Mouse (Mus musculus) splenic B cell, adult 2 months (primary cell): Measurements from ENCODE around the gene Alg14.

Source experiments
- DNase-seq: peaks from one replicate; pipeline ENCODE4 v3.0.0-alpha.2; 2011; ENCODE audit warnings: low read depth, low spot score
- H3K27me3 ChIP-seq: 2 replicates; pipeline ENCODE4 v1.6.1; 2012; ENCODE audit warnings: mild to moderate bottlenecking, low read length, moderate library complexity, mixed read lengths; ENCODE audit not compliant: control insufficient read depth, poor library complexity, insufficient read depth, severe bottlenecking
- H3K36me3 ChIP-seq: 2 replicates; pipeline ENCODE4 v1.6.1; 2012; ENCODE audit warnings: mild to moderate bottlenecking, low read length, moderate library complexity, mixed read lengths; ENCODE audit not compliant: control insufficient read depth, poor library complexity, insufficient read depth, severe bottlenecking

The Alg14 gene

DNA sequence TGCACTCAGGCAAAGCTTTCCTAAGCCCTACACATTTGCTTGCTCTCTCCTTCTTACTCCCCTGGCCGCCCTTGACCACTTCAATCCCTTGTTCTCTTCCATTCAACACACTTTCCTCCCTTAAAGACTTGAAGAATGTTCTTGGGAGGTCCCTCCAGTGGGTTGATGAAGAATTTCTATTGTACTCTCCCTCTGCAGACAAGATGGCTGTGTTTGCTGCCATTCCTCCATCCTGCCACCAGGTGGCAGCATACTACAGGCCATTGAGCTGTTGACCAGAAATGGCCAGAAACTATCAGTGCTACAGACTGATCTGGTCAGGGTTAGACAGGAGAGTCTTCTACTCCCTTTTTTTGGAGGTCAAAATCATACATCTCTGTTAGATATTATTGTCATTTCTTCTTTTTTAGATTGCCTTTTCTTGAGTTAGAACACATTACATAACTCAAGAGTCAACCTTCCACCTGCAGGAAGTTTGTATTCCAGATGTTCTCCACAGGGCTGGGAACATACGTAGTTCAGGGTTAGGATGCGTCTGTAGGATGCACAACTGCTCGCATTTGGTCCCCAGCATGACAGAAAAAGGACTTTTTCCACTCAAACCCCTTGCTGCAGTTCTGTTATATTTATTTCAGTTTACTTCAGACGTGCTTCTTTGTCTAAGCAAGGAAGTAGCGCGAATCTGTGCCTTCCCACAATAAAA, 16.1 kb downstream of the Alg14 start:
- DNase-seq: peak; percentile 88
- Histone ChIP-seq H3K27me3 (no peaks in the 10 kb centered on the region), H3K36me3 (no peaks in the 10 kb centered on the region)

DNA sequence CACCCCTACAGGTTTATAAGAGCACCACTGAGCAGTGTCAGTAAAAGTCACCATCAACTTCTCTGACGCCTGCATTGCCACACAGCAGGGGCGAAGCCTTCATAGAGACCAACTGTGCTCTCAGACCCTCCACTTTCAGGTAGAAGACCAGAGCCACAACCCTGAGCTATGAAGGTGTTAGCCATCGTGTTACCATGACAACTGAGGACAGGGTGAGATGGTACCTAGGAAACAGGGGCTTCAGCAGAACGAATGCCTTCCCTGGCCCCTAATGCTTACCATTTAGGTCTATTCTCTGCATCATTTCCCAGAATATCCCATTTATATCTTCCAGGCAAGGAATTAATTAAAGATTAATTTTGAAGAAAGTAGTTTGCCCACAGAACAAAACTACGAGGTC, 17.4 kb downstream of the Alg14 start:
- Histone ChIP-seq H3K36me3 (no peaks in the 10 kb centered on the region), H3K27me3 (no peaks in the 10 kb centered on the region)
- DNase-seq: no peak

DNA sequence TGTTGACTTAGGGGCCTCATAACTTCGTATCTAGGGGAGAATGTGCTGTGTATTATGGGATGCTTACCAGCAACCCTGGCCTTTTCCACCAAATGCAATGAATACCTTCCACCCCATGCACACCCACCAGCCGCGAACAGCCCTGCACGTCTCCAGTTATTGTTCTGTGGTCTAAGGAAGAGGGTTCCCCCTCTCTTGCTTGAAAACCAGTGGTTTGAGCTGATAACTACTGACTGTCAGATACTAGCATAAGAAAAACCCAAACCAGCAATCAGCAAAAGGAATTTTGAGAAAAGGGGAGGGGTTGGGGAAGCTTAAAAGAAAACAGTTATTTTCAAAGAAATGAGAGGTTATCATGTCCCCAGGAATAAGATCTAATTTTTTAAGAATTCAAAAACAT, 17.9 kb downstream of the Alg14 start:
- Histone ChIP-seq H3K27me3 (no peaks in the 10 kb centered on the region), H3K36me3 (no peaks in the 10 kb centered on the region)
- no peak for DNase-seq

DNA sequence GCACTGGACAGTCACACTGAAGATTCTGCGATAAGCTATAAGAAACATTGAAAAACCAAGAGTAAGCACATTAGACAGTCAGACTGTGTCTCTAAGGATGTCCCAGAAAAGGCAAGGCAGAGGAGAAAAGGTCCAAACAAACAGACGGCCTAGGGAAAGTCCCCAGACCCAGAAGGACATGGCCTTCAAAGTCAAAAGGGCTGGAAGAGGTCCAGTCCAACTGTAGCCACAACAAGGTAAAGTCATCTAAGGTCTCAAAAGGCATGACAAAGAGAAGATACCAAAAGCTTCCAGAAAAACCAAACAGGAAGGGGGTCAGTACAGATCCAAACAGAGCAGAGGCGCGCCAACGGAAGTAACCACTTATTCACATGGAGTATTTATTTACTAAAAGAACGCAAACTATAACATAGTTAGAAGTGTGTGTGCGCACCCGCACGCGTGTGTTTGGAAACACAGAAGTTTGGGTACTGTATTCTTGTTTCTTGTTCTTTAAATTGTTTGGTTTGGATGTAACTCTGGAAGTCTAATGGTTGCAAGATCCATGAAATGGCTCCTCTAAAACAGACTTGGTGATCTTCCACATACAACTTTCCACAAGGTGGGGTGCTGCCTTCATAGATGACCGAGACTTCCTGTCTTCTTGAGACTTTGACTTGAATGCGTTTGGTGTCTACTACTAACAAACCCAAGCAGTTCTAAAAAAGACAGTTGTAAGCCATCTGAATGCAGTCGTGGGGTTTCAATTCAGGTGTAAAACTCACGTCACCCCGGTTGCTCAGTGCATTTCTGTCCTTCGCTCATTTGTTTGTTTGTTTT, 18.5 kb downstream of the Alg14 start:
- DNase-seq: peak; percentile 60

DNA sequence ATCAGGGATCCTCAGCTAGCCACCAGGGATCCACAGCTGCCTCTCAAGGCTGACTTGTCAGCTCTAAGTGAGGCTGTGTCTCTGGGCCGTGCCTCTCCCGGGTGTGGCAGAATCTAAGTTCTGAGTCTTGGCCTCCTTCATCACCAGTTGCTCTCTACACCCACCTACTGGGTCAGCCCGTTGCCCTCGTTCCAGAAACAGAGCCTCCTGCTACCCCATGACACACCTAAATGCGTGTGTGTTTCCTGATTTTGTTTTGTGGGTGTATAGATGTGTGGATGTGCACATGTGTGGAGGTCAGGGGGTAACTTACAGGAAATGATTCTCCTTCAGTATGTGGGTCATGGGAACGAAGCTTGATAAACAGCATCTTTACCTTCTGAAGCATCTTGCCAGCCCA, 20.9 kb downstream of the Alg14 start:
- no peak for DNase-seq
- Histone ChIP-seq H3K27me3 (no peaks in the 10 kb centered on the region), H3K36me3 (no peaks in the 10 kb centered on the region)

More for the DNA sequence above, 18.5 kb downstream of the Alg14 start:
- Histone ChIP-seq H3K27me3 (no peaks in the 10 kb centered on the region), H3K36me3 (no peaks in the 10 kb centered on the region)

DNA sequence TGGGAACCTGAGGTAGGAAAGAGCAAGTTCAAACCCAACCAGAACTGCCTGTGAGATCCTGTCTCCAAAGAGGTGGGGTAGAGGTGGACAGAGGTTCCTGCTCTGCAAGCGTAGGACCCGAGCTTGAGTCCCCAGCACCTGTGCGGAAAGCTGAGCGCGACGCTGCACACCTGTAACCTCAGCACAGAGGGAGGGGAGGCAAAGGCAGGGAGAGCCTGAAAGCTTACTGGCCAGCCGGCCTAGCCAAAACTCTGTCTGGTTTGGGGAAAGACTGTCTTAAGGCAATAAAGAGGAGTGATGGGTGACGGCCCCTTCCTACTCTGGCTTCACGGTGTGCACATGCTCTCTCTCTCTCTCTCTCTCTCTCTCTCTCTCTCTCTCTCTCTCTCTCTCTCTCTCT, 21.4 kb downstream of the Alg14 start:
- DNase-seq: no peak
- H3K36me3 ChIP-seq: no peaks in the 10 kb centered on the region
- H3K27me3 ChIP-seq: no peaks in the 10 kb centered on the region

DNA sequence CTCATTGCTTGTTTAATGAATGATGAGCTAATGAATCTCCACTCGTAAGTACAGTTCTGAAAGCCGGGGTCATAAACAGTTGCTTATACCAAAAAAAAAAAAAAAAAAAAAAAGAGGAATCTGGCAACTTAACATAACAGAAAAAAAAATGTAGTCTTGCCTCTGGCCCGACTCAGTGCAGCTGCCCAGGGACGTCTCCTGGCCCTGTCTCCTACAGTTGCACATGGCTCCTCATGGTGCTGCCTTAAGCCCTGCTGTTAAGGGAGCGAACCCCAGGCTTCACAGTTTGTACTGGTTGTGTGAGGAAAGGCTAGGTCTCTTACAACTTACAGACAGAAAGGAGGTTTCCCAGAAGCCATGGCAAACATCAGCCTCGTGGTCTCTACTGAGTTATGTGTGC, 22.6 kb downstream of the Alg14 start:
- Histone ChIP-seq H3K36me3 (no peaks in the 10 kb centered on the region), H3K27me3 (no peaks in the 10 kb centered on the region)
- no peak for DNase-seq

DNA sequence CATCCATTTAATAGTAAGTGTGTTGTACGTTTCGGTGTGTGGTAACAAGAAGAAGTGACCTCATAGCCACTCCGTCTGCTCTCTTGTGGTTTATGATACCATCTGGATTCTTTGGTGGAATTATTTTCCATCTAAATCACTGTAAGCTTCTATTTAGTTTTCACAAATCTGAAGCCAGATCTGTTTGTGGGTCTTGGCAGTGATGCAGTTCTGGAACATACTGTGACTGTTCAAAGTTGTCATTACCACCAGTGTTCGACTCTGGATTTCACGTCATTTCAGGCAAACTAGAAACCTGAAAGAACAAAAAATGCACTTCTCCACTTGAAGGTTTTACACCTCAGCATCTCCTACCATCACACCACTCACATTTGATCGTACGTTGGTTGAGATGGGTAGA, 23.9 kb downstream of the Alg14 start:
- Histone ChIP-seq H3K36me3 (no peaks in the 10 kb centered on the region), H3K27me3 (no peaks in the 10 kb centered on the region)
- no peak for DNase-seq

DNA sequence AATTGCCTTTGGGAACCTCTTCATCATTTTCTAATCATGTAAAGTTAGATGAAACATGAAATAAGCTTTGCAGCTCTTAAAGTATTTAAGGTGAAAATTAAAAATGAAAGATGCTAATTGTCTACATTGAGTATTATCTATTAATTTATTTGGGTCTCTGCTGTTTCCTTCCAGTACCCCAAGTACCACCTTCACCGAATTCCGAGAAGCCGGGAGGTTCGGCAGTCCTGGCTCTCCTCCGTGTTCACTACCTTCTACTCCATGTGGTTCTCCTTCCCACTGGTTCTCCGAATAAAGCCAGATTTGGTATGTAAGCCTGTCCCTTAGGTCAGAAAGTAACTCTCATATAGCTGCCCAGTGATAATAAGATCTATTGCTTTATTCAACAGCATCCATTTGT, 28.3 kb downstream of the Alg14 start:
- no peaks in the 10 kb centered on the region for H3K27me3 ChIP-seq
- DNase-seq: no peak
- peaks cover 7% of the 10 kb centered on the region for H3K36me3 ChIP-seq

DNA sequence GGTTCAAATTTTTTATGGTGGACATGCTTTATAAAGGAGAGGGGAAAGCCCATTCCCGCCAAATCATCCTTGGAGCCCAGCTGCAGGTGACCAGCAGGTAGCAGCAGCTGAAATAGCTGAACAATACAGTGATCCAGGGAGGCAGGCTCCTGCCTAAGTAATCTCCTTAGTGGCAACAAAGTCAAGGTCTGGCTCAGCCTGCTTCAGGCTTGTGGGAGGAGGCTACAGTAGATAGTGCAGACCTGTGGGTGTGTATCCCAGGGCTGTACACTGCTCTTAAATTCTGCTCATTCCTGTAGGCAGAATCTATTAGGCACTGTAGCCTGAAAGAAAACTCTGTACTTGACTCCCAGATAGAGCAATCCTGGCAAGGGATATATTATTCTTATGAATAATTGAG, 29.3 kb downstream of the Alg14 start:
- H3K36me3 ChIP-seq: peaks cover 9% of the 10 kb centered on the region
- no peak for DNase-seq
- no peaks in the 10 kb centered on the region for H3K27me3 ChIP-seq

DNA sequence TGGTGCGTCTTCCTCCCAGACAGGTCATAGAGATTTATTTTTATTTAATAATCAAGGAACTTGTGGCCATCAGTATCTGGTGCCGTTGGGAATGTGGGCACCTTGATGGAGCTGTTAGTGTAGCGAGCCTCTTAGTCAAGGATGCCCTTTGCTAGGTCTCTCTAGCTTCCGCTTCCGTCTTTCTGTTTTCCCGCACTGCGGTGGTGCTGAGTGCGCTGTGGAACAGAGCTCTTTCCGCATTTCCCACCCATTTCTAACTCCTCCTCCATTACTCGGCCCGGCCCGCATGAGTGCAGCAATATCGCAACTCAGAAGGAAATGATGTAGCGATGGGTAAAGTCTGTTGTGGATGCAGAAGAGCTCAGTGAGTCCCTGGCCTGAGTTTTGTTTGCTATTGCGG, 31.8 kb downstream of the Alg14 start:
- no peaks in the 10 kb centered on the region for H3K27me3 ChIP-seq

DNA sequence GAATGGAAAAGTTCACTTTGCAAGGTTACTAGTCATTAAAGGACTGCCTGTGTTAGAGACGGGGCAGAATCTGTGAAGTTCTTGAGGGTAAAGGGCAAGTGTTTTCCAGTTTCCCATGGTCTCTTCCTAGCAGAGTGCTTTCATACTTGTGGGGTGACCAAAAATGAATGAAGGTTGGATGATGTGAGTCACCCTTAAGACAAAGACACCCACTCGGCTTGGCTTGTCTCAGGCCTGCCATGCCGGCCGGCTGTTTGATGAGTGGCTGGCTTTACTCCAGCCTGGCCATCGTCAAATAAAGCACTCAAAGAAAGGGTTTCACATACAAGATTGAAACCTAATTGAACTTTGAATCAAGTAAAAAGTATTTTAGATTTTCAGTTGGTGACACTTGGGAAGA, 35.8 kb downstream of the Alg14 start:
- Histone ChIP-seq H3K36me3 (peaks cover 8% of the 10 kb centered on the region; the same call in 1 of the 2 replicates), H3K27me3 (no peaks in the 10 kb centered on the region)
- no peak for DNase-seq

More for the DNA sequence above, 31.8 kb downstream of the Alg14 start:
- H3K36me3 ChIP-seq: peaks cover 9% of the 10 kb centered on the region
- no peak for DNase-seq

DNA sequence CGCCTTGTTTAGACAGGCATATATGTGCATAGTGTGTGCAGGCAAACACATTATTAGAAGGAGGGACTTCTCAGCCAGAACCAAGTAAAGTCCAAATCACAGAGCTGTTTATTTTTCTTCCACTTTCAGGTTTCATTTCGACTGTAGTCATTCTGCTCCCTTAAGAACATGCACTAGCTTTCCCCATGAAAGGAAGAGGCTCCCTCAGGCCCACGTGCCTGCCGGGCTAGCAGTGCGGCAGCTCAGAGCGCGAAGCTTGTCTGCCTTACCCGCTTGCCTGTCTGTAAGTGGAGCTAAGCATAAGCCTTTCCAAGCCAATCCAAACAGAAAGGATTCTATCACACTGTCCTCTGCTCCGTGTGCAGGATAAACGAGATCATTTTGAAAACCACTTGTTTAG, 38.1 kb downstream of the Alg14 start:
- DNase-seq: peak; percentile 52
- Histone ChIP-seq H3K27me3 (no peaks in the 10 kb centered on the region), H3K36me3 (0 out of 2 replicates have a peak, but pooled peaks cover 2% of the 10 kb centered on the region)

DNA sequence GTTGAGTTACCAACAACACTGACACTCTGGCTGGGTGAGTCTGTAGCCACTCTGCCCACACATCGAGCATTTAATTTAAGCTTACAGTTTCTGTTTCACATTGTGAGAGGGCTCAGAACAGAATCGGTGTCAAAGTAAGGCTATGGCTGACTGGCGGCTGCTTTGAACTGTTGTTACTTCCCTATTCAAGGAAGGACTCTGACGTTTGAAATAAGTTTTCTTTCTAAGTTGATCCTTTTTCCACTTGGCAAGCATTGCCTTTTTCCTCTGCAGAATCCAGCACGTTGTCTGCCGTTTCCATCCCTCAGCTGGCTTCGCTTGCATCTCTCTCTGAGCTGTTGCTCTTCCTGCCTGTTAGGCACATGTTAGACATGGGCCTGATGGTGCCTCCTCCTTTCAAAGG, 38.7 kb downstream of the Alg14 start:
- Histone ChIP-seq H3K36me3 (no peaks in the 10 kb centered on the region), H3K27me3 (no peaks in the 10 kb centered on the region)
- DNase-seq: peak; percentile 84

DNA sequence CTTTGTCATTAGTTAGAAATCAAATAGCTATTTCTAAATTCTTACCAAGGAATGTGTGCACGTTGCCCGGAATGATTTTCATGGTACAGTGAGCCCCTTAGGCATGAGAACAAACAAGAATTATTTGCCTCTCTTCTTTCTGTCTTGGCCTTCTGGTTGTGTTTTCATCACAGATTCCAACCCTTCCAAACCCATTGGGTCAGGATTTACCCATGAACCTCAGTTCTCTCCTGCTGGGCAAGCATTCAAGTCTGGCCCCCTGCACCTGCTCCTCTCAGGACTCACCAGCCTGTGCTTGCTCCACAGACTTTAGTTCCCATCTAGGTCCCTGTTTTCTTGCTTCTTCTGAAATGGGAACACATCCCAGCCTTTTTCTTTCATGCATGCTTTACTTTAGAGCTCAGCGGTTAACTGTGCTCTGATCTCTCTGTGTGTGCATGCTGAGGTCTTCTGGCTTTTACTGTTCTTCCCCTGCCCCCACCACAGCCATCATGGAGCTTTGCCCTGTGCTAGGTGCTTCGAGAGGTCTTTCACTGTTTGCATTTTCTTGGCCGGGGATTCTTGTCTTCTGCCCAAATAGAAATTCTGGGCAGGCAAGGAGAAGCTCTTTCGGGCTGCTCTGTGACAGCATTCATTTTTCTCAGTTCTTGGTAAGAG, 44.8 kb downstream of the Alg14 start:
- no peaks in the 10 kb centered on the region for H3K27me3 ChIP-seq
- no peaks in the 10 kb centered on the region for H3K36me3 ChIP-seq
- no peak for DNase-seq
